Mouse (Mus musculus): ENCODE measurements around the gene Wfs1. TPM values are rescaled to one million over a fixed set of nuclear protein-coding genes. Genes with fewer than 3 reads are reported as not detected.

Gene Wfs1
- total RNA-seq, 2 experiments from 2014 or later, result 94.8 to 121 TPM

- no peak for DNase-seq (ENCODE audit: low spot score in 2 of 2)
- intact Hi-C loops (cut with DNase I), result no loop called here
Measured at GRCm38 (mm10) chr5:36990631-36991350, 1.8 kb upstream of the Wfs1 start.

GRCm38 (mm10) chr5:36990196-36990595, 1.2 kb upstream of the Wfs1 start:
- DNase-seq (ENCODE audit: low spot score in 2 of 2), result no peak
- intact Hi-C loops (cut with DNase I), result no loop called here

- intact Hi-C loops (cut with DNase I), result no loop called here
Measured at GRCm38 (mm10) chr5:36989625-36989977, 596 bp upstream of the Wfs1 start.

GRCm38 (mm10) chr5:36988124-36988780, 753 bp downstream of the Wfs1 start:
- DNase-seq (ENCODE audit: low spot score in 2 of 2), result no peak
- intact Hi-C loops (cut with DNase I), result no loop called here

More at GRCm38 (mm10) chr5:36989625-36989977, 596 bp upstream of the Wfs1 start:
- DNase-seq (ENCODE audit: low spot score in 2 of 2), result no peak

- no peak for DNase-seq (ENCODE audit: low spot score in 2 of 2)
- intact Hi-C loops (cut with DNase I), result no loop called here
Measured at GRCm38 (mm10) chr5:36986617-36987016, 2.4 kb downstream of the Wfs1 start.

- DNase-seq (ENCODE audit: low spot score in 2 of 2), result no peak
Measured at GRCm38 (mm10) chr5:36982271-36982670, 6.7 kb downstream of the Wfs1 start.

GRCm38 (mm10) chr5:36979631-36980030, 9.4 kb downstream of the Wfs1 start:
- intact Hi-C loops (cut with DNase I), result no loop called here
- DNase-seq (ENCODE audit: low spot score in 2 of 2), result no peak

More at GRCm38 (mm10) chr5:36982271-36982670, 6.7 kb downstream of the Wfs1 start:
- intact Hi-C loops (cut with DNase I), result no loop called here

- no peak for DNase-seq (ENCODE audit: low spot score in 2 of 2)
- intact Hi-C loops (cut with DNase I), result no loop called here
Measured at GRCm38 (mm10) chr5:36979001-36979400, 10.0 kb downstream of the Wfs1 start.

GRCm38 (mm10) chr5:36977809-36978208, 11.2 kb downstream of the Wfs1 start:
- no peak for DNase-seq (ENCODE audit: low spot score in 2 of 2)
- intact Hi-C loops (cut with DNase I), result no loop called here

GRCm38 (mm10) chr5:36975336-36975735, 13.7 kb downstream of the Wfs1 start:
- DNase-seq (ENCODE audit: low spot score in 2 of 2), result no peak
- intact Hi-C loops (cut with DNase I), result no loop called here

GRCm38 (mm10) chr5:36971587-36971986, 17.4 kb downstream of the Wfs1 start:
- intact Hi-C loops (cut with DNase I), result no loop called here
- no peak for DNase-seq (ENCODE audit: low spot score in 2 of 2)

GRCm38 (mm10) chr5:36960501-36960900, 28.5 kb downstream of the Wfs1 start:
- DNase-seq (ENCODE audit: low spot score in 2 of 2), result peak; percentile 52 to 78
- intact Hi-C loops (cut with DNase I), result no loop called here

- intact Hi-C loops (cut with DNase I), result loop anchor here (5.0 kb wide), 2 partner anchors 43 to 148 kb away; no protein-coding TSS in a partner anchor
- peak; percentile 87 to 94 for DNase-seq (ENCODE audit: low spot score in 2 of 2)
Measured at GRCm38 (mm10) chr5:36958837-36959236, 30.2 kb downstream of the Wfs1 start.

- intact Hi-C loops (cut with DNase I), result loop anchor here (5.0 kb wide), 2 partner anchors 47 to 152 kb away; no protein-coding TSS in a partner anchor
Measured at GRCm38 (mm10) chr5:36955366-36955765, 33.6 kb downstream of the Wfs1 start.

GRCm38 (mm10) chr5:36952311-36952710, 36.7 kb downstream of the Wfs1 start:
- no peak for DNase-seq (ENCODE audit: low spot score in 2 of 2)
- intact Hi-C loops (cut with DNase I), result no loop called here

More at GRCm38 (mm10) chr5:36955366-36955765, 33.6 kb downstream of the Wfs1 start:
- DNase-seq (ENCODE audit: low spot score in 2 of 2), result peak in 1 of 2 experiments; percentile 45

- no peak for DNase-seq (ENCODE audit: low spot score in 2 of 2)
- intact Hi-C loops (cut with DNase I), result no loop called here
Measured at GRCm38 (mm10) chr5:36950871-36951270, 38.1 kb downstream of the Wfs1 start.

- intact Hi-C loops (cut with DNase I), result no loop called here
- peak; percentile 84 for DNase-seq (ENCODE audit: low spot score in 2 of 2)
Measured at GRCm38 (mm10) chr5:36948831-36949230, 40.2 kb downstream of the Wfs1 start.

- DNase-seq (ENCODE audit: low spot score in 2 of 2), result peak; percentile 66 to 76
- intact Hi-C loops (cut with DNase I), result no loop called here
Measured at GRCm38 (mm10) chr5:36946445-36946844, 42.6 kb downstream of the Wfs1 start.

- DNase-seq (ENCODE audit: low spot score in 2 of 2), result no peak
- intact Hi-C loops (cut with DNase I), result no loop called here
Measured at GRCm38 (mm10) chr5:36945713-36946112, 43.3 kb downstream of the Wfs1 start.

GRCm38 (mm10) chr5:36945102-36945701, 43.8 kb downstream of the Wfs1 start:
- intact Hi-C loops (cut with DNase I), result no loop called here
- peak; percentile 67 to 85 for DNase-seq (ENCODE audit: low spot score in 2 of 2)

Measured in left cerebral cortex, postnatal 14 days (tissue).